Mouse (Mus musculus) spleen, postnatal 14 days (tissue): ENCODE data around the gene Gtf2ird1.

ENCODE experiments used
- DNase-seq, 2 experiments: peaks; one replicate each; pipeline ENCODE4 v3.0.0; 2021 to 2022; ENCODE audit warnings: low spot score in 2 of 2

The Gtf2ird1 gene

GRCm38 (mm10) chr5:134314068-134314674 is 142.3 kb downstream of the Gtf2ird1 start:
- DNase-seq: peak; percentile 25 to 41

GRCm38 (mm10) chr5:134313451-134314067 is 143.0 kb downstream of the Gtf2ird1 start:
- peak; percentile 82 to 86 for DNase-seq

- no peak for DNase-seq
Measured at GRCm38 (mm10) chr5:134312691-134313450, 143.6 kb downstream of the Gtf2ird1 start.

- DNase-seq: no peak
Measured at GRCm38 (mm10) chr5:134311894-134312411, 144.6 kb downstream of the Gtf2ird1 start.

DNA sequence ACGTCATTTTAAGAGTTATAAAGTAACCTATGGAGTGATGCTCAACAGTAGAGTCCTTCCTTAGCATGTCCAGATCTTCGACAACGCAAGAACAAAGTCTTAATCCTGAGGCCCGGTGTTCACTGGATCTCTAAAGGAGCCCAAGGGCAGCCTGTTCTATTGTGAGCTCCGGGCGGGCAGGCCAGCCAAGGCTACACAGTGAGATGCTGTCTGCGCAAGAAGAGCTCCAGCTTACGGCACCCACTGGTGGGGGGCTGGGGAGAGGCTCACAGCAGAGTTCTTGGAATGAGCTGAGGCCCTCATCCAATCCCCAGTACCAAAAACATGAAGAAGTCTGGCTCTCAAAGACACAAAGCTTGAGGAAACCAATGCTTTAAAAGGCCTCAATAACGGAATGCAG is 146.3 kb downstream of the Gtf2ird1 start:
- DNase-seq: no peak

GRCm38 (mm10) chr5:134309345-134309744 is 147.2 kb downstream of the Gtf2ird1 start:
- no peak for DNase-seq
